Mouse (Mus musculus) testis, adult 2 months (tissue): ENCODE data around the gene Tha1.

ENCODE experiments used
- CTCF ChIP-seq: fragments of 200-500 bp; IDR thresholded peaks from 2 replicates; pipeline ENCODE4 v1.5.1; 2012; ENCODE audit warnings: low read depth, mild to moderate bottlenecking, inconsistent platforms, low read length, moderate library complexity; ENCODE audit not compliant: control insufficient read depth, insufficient read depth, insufficient replicate concordance
- POLR2A ChIP-seq: fragments of 200-500 bp; IDR thresholded peaks from 2 replicates; pipeline ENCODE4 v1.6.1; 2012; ENCODE audit warnings: low read depth, mild to moderate bottlenecking, inconsistent platforms, low read length, moderate library complexity; ENCODE audit not compliant: control insufficient read depth

GRCm38 (mm10) chr11:117882208-117882607, 8.9 kb upstream of the Tha1 start:
- TF ChIP-seq POLR2A: no peak
- no peak for TF ChIP-seq CTCF
